Mouse (Mus musculus): ENCODE measurements at regions not wholly inside any gene's neighbourhood (a gene's known extent, or its start where the extent isn't known, plus 50 kb on each side); places are given as distances from the start of the nearest gene placed in this dataset.

DNA sequence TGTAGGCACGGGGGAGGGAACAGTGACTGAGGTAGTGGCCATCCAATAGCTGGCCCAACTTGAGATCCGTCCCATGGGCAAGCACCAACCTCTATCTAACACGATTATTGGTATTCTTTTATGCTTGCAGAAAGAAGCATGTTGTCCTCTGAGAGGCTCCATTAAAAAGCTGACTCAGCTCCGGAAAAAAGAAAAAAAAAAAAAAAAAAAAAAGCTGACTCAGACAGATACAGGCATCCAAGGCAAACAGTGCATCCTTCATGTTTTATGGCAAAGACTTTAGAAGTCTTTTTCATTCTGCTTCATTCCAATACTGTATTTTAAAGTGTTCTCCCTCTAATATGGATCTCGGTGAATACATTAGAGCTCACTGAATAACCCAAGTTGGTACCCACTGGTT lies 162.0 kb upstream of the Sphkap start:
- TF ChIP-seq CTCF (IDR thresholded peaks at IDR 0.05; ENCODE audit: low read depth): no peak
- no peak for TF ChIP-seq EP300 (optimal IDR thresholded peaks at IDR 0.05)

All from stomach, postnatal 0 days (tissue).